Comparison of ENCODE assay signal across 14 mouse cellular contexts in the genomic region with DNA sequence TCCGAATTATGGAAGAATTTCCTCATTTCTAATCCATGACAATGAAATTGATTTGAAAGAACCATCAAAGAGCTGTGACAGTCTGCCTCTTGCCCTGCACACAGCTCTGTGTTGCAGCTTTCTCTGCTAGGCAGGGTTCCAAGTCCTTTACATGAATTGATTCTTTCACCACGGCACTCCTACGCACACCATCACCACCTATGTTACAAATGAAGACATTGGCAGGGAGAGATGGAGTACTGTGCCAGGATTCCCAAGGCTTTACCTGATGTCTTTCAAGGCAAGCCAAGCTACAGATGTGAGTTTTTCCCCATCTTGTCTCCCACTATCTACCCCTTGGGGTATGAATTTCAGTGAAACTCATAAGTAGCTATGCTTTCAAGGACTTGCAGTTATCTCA.
DNase-seq lines count a peak whose midpoint lies in the region; ATAC-seq lines count a peak whose summit lies in the region.
"Had no signal": no experiment of that assay in that cellular context is flagged by ENCODE, and none has a peak within 500 bp of the region (broad histone marks: within the 10 kb centered on the region; RNA-seq: fewer than 3 reads in every experiment).

No protein-coding gene starts in this region.

- H3K4me2 ChIP-seq in hindbrain, embryonic 15.5 days, result no peak overlapping the region
- no peak overlapping the region for H3K4me2 ChIP-seq in hindbrain, embryonic 14.5 days (replicated peaks)
- H3K4me2 ChIP-seq: liver, embryonic 11.5 days had no signal

- H3K4me3 ChIP-seq in hindbrain, embryonic 15.5 days, result no peak overlapping the region
- H3K4me3 ChIP-seq in hindbrain, embryonic 14.5 days (replicated peaks; ENCODE audit: low read length), result no peak overlapping the region

- H3K27me3 ChIP-seq in hindbrain, embryonic 15.5 days, result no peaks in the 10 kb centered on the region
- H3K27me3 ChIP-seq in hindbrain, embryonic 14.5 days (ENCODE audit: control insufficient read depth, insufficient read depth, low read length), result no peaks in the 10 kb centered on the region
- H3K27me3 ChIP-seq: CH12.LX had no signal

- DNase-seq in hindbrain, embryonic 14.5 days (ENCODE audit: low spot score), result no peak
- peak; percentile 72 for DNase-seq in testis, postnatal 14 days (ENCODE audit: low spot score)
- no peak for DNase-seq in testis, postnatal 10 days (ENCODE audit: low spot score)
- peak; percentile 51 to 75 for DNase-seq in left cerebral cortex, adult 9 months (ENCODE audit: low spot score in 2 of 2)
- DNase-seq in embryo, embryonic 9.5 days (ENCODE audit: extremely low spot score), result no peak
- no peak for DNase-seq in heart, postnatal 14 days
- DNase-seq: cerebellum, adult 9-11 months; kidney, adult 11 months; kidney, postnatal 4 days; lung, postnatal 4 days; thymus, adult 2 months had no signal

- no peaks in the 10 kb centered on the region for H3K4me1 ChIP-seq in hindbrain, embryonic 15.5 days (replicated peaks)
- H3K4me1 ChIP-seq in hindbrain, embryonic 14.5 days (replicated peaks; ENCODE audit: control insufficient read depth, insufficient read depth, low read length), result no peaks in the 10 kb centered on the region

- intact Hi-C loops in heart, postnatal 14 days (cut with DNase I), result no loop called here

- peaks cover 13% of the 10 kb centered on the region for H3K36me3 ChIP-seq in hindbrain, embryonic 15.5 days
- peaks cover 15% of the 10 kb centered on the region for H3K36me3 ChIP-seq in hindbrain, embryonic 14.5 days (replicated peaks; ENCODE audit: control insufficient read depth, insufficient read depth)

- ATAC-seq in hindbrain, embryonic 15.5 days (ENCODE audit: low FRiP score, low read depth), result peak; percentile 63; the same call in 1 of the 2 replicates
- no peak for ATAC-seq in hindbrain, embryonic 14.5 days (ENCODE audit: low FRiP score)

- WGBS in hindbrain, embryonic 15.5 days, result 67% methylated on average over 3 of the region's 3 CpGs
- WGBS in hindbrain, embryonic 14.5 days, result 78% methylated on average over 3 of the region's 3 CpGs

- no peaks in the 10 kb centered on the region for H3K9me3 ChIP-seq in hindbrain, embryonic 15.5 days
- H3K9me3 ChIP-seq in hindbrain, embryonic 14.5 days (ENCODE audit: control insufficient read depth, low read length), result no peaks in the 10 kb centered on the region

- no peak overlapping the region for H3K9ac ChIP-seq in hindbrain, embryonic 15.5 days
- no peak overlapping the region for H3K9ac ChIP-seq in hindbrain, embryonic 14.5 days

- H3K27ac ChIP-seq in hindbrain, embryonic 15.5 days (replicated peaks), result no peak overlapping the region
- no peak overlapping the region for H3K27ac ChIP-seq in hindbrain, embryonic 14.5 days

Comparison
In these comparisons a context has a peak if more than half of its experiments do, and no peak if none do; other contexts are left out.
1. DNase-seq: peak in testis, postnatal 14 days (single experiment) and left cerebral cortex, adult 9 months (2 of 2); none in hindbrain, embryonic 14.5 days (single experiment), testis, postnatal 10 days (single experiment), embryo, embryonic 9.5 days (single experiment) and heart, postnatal 14 days (0 of 2).